Mouse (Mus musculus) large intestine, adult 2 months (tissue): ENCODE results near the gene Foxj2. TPM values are rescaled to one million over a fixed set of nuclear protein-coding genes. Genes with fewer than 3 reads are reported as not detected.

Experiments
- DNase-seq: peaks from one replicate; pipeline ENCODE4 v3.0.0-alpha.2; 2012; ENCODE audit warnings: low read depth, low spot score
- WGBS: fragments of 180-500 bp; shearing (Covaris S2); methylation state at CpG from one replicate; pipeline ENCODE4 v1.1.7; 2018; 5-methylcytosine and 5-hydroxymethylcytosine counted together
- polyA plus RNA-seq: library from polyadenylated mRNA; depleted of rRNA; stranded (reverse); fragments of >200 nt; gene quantifications from 2 replicates; pipeline ENCODE4 v1.2.3, GENCODE M21; 2012

The Foxj2 gene
- polyA plus RNA-seq, 1 experiment: 7.6 TPM

- no peak for DNase-seq
- WGBS: 25% methylated on average over 16 of the region's 16 CpGs
Observed at GRCm38 (mm10) chr6:122811771-122812600, 7.7 kb upstream of the Foxj2 start.

GRCm38 (mm10) chr6:122812716-122813115, 7.0 kb upstream of the Foxj2 start:
- DNase-seq: no peak

GRCm38 (mm10) chr6:122813640-122814039, 6.1 kb upstream of the Foxj2 start:
- no peak for DNase-seq
- WGBS: 85% methylated on average over 4 of the region's 4 CpGs

More at GRCm38 (mm10) chr6:122812716-122813115, 7.0 kb upstream of the Foxj2 start:
- 92% methylated on average over 4 of the region's 4 CpGs for WGBS

- DNase-seq: no peak
- WGBS: under 1% methylated on average over 38 of the region's 38 CpGs
Observed at GRCm38 (mm10) chr6:122820071-122820798, 521 bp downstream of the Foxj2 start.

- no peak for DNase-seq
- 19% methylated on average over 15 of the region's 15 CpGs for WGBS
Observed at GRCm38 (mm10) chr6:122820799-122821650, 1.3 kb downstream of the Foxj2 start.

GRCm38 (mm10) chr6:122821822-122822221, 2.1 kb downstream of the Foxj2 start:
- no peak for DNase-seq
- WGBS: 72% methylated on average over 9 of the region's 9 CpGs

GRCm38 (mm10) chr6:122824086-122824485, 4.4 kb downstream of the Foxj2 start:
- 73% methylated on average over 10 of the region's 10 CpGs for WGBS
- DNase-seq: no peak

GRCm38 (mm10) chr6:122825166-122825565, 5.5 kb downstream of the Foxj2 start:
- 88% methylated on average over 9 of the region's 9 CpGs for WGBS
- no peak for DNase-seq

GRCm38 (mm10) chr6:122825923-122826742, 6.4 kb downstream of the Foxj2 start:
- WGBS: 3% methylated on average over 29 of the region's 29 CpGs
- peak; percentile 61 for DNase-seq

GRCm38 (mm10) chr6:122828086-122828485, 8.4 kb downstream of the Foxj2 start:
- no peak for DNase-seq
- WGBS: 65% methylated on average over 13 of the region's 13 CpGs

- DNase-seq: no peak
- 66% methylated on average over 7 of the region's 7 CpGs for WGBS
Observed at GRCm38 (mm10) chr6:122832880-122833279, 13.2 kb downstream of the Foxj2 start.

- no peak for DNase-seq
- WGBS: 79% methylated on average over 4 of the region's 4 CpGs
Observed at GRCm38 (mm10) chr6:122834365-122834764, 14.7 kb downstream of the Foxj2 start.

GRCm38 (mm10) chr6:122836974-122837373, 17.3 kb downstream of the Foxj2 start:
- WGBS: 98% methylated on average over 3 of the region's 3 CpGs

GRCm38 (mm10) chr6:122837539-122837938, 17.8 kb downstream of the Foxj2 start:
- 97% methylated on average over 5 of the region's 5 CpGs for WGBS
- no peak for DNase-seq

More at GRCm38 (mm10) chr6:122836974-122837373, 17.3 kb downstream of the Foxj2 start:
- DNase-seq: no peak

GRCm38 (mm10) chr6:122843759-122844158, 24.0 kb downstream of the Foxj2 start:
- no peak for DNase-seq
- 80% methylated on average over 6 of the region's 6 CpGs for WGBS

- WGBS: 46% methylated on average over 2 of the region's 2 CpGs
- no peak for DNase-seq
Observed at GRCm38 (mm10) chr6:122852696-122853095, 33.0 kb downstream of the Foxj2 start.

GRCm38 (mm10) chr6:122854552-122854951, 34.8 kb downstream of the Foxj2 start:
- WGBS: 70% methylated on average over 12 of the region's 12 CpGs
- DNase-seq: no peak

- no peak for DNase-seq
- WGBS: 44% methylated on average over 7 of the region's 7 CpGs
Observed at GRCm38 (mm10) chr6:122855955-122856354, 36.2 kb downstream of the Foxj2 start, which contains the start of gene C3ar1. Gene C3ar1 (minus strand): TSS chr6:122856161.

GRCm38 (mm10) chr6:122862434-122862833, 42.7 kb downstream of the Foxj2 start:
- DNase-seq: no peak
- 65% methylated on average over 6 of the region's 6 CpGs for WGBS
